Mouse (Mus musculus): ENCODE results near the gene Apc2.

Gene Apc2

DNA sequence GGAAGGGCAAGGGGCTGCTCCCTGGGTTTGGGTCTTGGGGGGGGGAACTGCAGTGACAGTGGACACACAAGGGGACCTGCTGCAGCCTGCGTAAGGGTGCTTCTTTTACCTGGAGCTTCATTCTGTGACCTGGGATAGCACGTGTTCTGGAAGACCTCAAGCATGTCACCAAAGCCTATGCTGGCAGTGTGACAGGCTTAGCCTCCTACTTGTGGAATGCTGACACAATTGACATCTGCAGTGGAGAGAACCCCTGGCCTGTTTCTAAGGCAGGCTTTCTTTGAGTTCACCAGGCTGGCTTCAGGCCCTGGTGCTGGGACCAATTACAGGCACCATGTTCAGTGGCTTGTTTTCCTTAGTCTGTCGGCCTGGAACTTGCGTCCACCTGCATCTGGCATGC lies 1.5 kb upstream of the Apc2 start:
- WGBS: 51% methylated on average over 4 of the region's 4 CpGs

DNA sequence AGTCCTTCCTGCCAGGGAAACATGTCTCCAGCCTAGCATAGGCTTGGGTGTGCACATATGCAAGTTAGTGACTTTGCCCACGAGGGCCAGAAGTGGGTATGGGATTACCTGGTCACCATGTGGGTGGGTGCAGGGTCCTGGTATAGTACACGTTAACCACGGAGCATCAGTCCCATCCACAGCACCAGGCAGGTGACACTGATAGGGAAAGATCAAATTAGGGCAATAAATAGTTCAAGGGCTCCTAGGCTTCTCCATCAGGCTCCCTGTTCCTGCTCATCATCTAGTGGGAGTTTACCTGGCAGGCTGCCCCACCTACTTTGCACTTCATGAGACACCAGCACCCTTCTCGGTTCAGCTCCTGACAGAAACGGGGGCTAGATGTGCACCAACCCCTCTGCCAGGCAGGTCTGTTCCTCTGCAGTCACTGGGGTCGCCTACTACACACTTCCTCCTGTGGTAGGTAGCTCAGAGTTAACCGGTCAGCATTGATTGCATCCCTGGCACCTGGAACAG lies 931 bp upstream of the Apc2 start:
- 39% methylated on average over 7 of the region's 7 CpGs for WGBS

DNA sequence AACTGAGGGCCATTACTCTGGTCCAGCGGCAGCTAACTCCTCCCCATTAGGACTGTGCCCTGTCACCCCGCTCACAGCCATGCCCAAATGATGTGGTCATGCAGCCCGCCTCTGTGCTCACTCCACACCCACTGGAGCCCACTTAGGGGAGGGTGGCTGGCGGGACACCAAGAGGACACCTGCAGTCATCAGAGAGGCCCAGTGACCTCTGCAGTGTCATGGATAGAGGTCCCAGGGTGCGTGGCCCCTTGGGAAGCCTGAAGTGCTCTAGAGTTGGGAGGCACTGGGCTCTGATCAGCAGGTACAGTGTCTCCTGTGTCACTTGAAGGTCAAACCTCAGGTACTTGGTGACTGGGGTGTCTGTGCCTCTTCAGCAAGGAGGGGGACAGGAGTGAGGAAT lies 1.0 kb downstream of the Apc2 start:
- 75% methylated on average over 5 of the region's 5 CpGs for WGBS

- WGBS: 37% methylated on average over 8 of the region's 8 CpGs
Observed at GRCm38 (mm10) chr10:80297526-80298133, 1.9 kb downstream of the Apc2 start.

- 4% methylated on average over 26 of the region's 26 CpGs for WGBS
Observed at GRCm38 (mm10) chr10:80298571-80299281, 2.9 kb downstream of the Apc2 start.

- WGBS: 4% methylated on average over 15 of the region's 15 CpGs
Observed at GRCm38 (mm10) chr10:80299301-80299700, 3.5 kb downstream of the Apc2 start.

DNA sequence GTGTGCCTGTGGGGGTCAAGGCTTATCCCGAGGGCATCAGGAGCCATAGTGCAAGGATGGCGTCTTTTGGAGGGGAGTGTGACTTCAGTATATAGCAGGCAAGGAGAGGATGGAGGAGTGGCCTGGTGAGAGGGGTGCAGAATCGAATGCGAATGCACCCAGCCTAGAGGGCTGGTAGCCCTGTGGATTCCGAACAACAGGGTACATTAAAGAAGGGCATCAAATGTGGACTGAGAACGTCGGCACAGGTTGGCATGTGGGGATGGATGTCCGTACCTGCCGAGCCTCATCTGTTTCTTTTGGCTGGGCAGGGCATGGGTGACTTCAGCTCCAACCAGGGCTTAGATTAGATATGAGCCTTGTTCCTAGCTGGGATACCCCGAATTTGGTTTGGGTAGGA lies 4.0 kb downstream of the Apc2 start:
- WGBS: 35% methylated on average over 10 of the region's 10 CpGs

DNA sequence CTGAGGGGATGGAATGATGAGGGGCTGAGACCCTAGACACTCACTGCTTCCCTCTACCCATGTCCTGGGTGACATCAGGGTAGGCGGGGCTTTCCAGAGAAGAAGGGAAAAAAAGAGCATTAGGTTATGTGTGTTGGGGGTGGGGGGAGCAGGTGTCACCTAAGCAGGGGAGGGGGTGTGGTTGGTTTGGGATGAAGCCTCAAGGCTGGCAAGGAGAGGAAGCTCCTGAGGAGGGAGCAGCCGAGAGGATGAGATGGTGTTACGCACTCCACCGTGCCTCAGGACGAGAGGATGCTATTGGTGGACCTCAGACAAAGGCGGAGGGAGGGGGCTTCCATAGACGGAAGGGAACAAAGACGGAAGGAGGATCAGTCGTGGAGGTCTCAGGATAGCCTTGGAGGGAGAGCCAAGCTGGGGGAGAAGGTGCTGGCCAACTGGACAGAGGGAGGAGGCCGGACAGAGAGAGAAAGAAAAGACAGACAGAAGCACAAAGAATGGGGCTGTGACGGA lies 5.0 kb downstream of the Apc2 start:
- 10% methylated on average over 11 of the region's 11 CpGs for WGBS

- 48% methylated on average over 9 of the region's 10 CpGs for WGBS
Observed at GRCm38 (mm10) chr10:80301256-80302081, 5.7 kb downstream of the Apc2 start.

DNA sequence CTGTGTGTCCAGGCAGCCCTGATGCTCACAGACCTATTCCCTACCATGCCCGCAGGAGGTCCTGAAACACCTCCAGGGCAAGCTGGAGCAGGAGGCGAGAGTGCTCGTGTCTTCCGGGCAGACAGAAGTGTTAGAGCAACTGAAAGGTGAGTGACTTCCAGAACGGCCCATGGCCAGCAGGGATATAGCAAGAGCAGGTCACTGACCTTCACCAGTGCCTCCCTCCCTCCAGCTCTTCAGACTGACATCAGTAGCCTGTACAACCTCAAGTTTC lies 6.2 kb downstream of the Apc2 start:
- WGBS: 49% methylated on average over 5 of the region's 5 CpGs

- WGBS: 10% methylated on average over 9 of the region's 9 CpGs
Observed at GRCm38 (mm10) chr10:80302471-80302881, 6.7 kb downstream of the Apc2 start.

GRCm38 (mm10) chr10:80304458-80304857 lies 8.7 kb downstream of the Apc2 start:
- 55% methylated on average over 12 of the region's 12 CpGs for WGBS

DNA sequence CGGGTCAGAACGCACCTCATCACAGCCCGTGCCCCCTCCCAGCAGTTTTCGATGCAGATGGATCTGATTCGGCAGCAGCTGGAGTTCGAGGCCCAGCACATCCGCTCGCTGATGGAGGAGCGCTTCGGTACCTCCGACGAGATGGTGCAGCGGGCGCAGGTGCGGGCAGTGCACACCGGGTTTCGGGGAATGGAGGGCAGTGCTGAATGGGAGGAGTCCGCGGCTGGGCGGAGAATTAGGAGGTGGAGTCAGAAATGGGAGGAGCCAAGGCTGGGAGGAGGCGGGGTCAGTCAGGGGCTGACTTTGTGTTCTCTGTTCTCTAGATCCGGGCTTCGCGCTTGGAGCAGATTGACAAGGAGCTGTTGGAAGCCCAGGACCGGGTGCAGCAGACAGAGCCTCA lies 9.1 kb downstream of the Apc2 start:
- 43% methylated on average over 25 of the region's 25 CpGs for WGBS

DNA sequence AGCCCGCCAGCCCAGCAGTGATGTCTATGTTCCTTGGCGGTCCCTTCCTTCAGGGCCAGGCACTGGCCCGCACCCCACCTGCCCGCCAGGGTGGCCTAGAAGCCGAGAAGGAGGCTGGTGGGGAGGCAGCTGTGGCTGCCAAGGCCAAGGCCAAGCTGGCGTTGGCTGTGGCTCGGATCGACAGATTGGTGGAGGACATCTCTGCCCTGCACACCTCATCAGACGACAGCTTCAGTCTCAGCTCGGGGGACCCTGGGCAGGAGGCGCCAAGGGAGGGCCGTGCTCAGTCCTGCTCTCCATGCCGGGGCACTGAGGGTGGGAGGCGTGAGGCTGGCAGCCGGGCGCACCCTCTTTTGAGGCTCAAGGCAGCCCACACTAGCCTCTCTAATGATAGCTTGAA lies 15.8 kb downstream of the Apc2 start:
- WGBS: 76% methylated on average over 16 of the region's 16 CpGs

DNA sequence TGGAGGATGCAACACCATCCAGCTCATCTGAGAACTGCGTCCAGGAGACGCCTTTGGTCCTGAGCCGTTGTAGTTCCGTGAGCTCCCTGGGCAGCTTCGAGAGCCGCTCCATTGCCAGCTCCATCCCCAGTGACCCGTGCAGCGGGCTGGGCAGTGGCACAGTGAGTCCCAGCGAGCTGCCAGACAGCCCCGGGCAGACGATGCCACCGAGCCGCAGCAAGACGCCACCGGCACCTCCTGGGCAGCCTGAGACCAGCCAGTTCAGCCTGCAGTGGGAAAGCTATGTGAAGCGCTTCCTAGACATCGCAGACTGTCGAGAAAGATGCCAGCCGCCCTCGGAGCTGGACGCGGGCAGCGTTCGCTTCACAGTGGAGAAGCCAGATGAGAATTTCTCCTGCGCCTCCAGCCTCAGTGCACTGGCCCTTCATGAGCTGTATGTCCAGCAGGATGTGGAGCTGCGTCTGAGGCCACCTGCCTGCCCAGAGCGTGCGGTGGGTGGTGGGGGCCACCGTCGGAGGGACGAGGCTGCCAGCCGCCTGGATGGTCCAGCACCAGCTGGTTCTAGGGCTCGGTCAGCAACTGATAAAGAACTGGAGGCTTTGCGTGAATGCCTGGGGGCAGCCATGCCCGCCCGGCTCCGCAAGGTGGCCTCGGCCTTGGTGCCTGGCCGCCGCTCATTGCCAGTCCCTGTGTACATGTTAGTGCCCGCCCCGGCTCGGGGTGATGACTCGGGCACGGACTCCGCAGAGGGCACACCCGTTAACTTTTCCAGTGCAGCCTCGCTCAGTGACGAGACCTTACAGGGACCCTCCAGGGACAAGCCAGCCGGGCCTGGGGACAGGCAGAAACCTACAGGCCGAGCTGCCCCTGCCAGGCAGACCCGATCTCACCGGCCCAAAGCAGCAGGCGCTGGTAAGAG lies 17.1 kb downstream of the Apc2 start:
- WGBS: 70% methylated on average over 54 of the region's 54 CpGs

DNA sequence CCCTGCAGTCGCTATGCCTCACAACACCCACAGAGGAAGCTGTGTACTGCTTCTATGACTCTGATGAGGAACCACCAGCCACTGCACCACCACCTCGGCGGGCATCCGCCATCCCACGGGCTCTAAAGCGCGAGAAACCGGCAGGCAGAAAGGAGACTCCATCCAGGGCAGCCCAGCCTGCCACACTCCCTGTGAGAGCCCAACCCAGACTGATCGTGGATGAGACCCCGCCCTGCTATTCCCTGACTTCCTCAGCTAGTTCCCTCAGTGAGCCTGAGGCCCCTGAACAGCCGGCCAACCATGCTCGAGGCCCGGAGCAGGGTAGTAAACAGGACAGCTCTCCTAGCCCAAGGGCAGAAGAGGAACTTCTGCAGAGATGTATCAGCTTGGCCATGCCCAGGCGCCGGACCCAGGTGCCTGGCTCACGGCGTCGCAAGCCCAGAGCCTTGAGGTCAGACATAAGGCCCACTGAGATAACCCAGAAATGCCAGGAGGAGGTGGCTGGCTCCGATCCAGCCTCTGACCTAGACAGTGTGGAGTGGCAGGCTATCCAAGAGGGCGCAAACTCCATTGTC lies 17.9 kb downstream of the Apc2 start:
- 60% methylated on average over 20 of the region's 20 CpGs for WGBS

GRCm38 (mm10) chr10:80314494-80315001 lies 18.8 kb downstream of the Apc2 start:
- 58% methylated on average over 16 of the region's 16 CpGs for WGBS

GRCm38 (mm10) chr10:80315315-80315714 lies 19.5 kb downstream of the Apc2 start:
- 68% methylated on average over 27 of the region's 27 CpGs for WGBS

DNA sequence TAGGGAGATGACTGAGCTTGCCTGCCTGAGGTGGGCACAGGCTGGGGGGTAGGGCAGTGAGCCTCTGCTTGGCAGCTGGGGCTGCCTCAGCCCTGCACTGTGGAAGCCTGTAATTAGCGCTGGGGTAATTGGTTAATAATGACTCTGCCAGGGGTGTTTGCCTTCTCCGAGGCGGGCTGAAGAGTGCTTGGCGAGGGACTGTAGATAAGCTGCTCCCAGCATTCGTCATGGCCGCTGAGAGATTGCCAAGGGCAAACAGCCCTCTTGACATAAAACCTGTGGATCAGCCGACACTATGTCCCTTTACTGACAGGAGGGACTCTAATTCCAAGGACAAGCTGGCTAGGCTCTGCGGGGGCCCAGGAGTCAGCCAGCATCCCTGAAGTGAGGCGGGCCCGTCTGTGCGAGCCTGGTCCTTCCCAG lies 20.6 kb downstream of the Apc2 start:
- 28% methylated on average over 11 of the region's 11 CpGs for WGBS

DNA sequence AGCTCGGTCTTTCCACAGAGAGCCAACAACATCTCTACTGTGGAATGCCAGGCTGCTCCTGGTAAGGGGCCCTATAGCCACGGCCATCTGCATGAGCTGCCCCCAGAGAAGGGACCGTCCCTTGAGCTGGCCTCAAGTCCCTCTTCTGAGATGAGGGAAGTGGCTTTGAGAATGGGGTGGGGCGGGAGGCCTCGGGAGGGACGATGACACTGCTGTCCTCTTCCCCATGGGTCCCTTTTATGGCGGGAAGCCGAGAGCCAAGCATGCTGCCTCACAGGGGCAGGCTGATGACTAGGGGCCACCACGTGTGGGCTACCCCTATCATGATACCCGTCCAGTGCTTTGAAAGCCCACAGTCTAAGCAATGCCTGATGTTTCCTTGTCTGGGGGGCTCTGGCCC lies 21.2 kb downstream of the Apc2 start:
- WGBS: 50% methylated on average over 10 of the region's 10 CpGs

- under 1% methylated on average over 34 of the region's 34 CpGs for WGBS
Observed at GRCm38 (mm10) chr10:80320340-80320760, 24.6 kb downstream of the Apc2 start, which contains the start of gene 2310011J03Rik. Gene 2310011J03Rik, minus strand, starts transcription at chr10:80320537.

Data from cerebral cortex, adult 2 months (tissue).